Mouse (Mus musculus) right cerebral cortex, adult 2 months (tissue): Measurements from ENCODE around the gene Irs3.
"Not testable (repeated sequence)": the region's sequence is repeated elsewhere in the genome, so short reads cannot be mapped to it uniquely, and the experiment has no call there.

Source experiments
- DNase-seq, 2 experiments: peaks; one replicate each; pipeline ENCODE4 v3.0.0; 2021 to 2022; ENCODE audit warnings: low spot score in 2 of 2

The Irs3 gene

DNA sequence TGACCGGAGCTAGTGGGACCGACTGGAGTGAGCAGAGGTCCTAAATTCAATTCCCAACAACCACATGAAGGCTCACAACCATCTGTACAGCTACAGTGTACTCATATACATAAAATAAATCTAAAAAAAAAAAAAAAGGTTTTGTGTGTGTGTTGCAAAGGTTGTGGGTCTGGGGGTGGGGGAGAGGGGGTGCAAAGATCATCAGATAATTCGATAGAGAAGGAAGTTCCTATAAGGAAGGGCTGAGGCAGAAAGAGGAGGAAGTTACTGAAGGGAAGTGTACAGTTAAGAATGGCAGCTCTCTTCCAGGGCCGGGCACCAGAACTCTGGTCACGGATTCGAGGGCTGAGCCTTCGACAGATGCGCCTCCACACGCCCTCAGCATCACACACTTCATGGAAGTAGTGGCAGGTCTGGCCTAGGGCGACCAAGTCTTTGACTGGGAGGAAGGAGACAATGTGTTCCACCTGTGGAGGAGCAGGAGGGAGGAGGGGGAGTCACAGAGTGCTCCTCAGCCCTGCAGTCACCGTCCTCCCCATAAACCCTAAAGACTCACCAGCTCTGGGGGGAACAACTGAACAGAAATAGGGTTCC is 21.5 kb downstream of the Irs3 start:
- DNase-seq, result no peak

DNA sequence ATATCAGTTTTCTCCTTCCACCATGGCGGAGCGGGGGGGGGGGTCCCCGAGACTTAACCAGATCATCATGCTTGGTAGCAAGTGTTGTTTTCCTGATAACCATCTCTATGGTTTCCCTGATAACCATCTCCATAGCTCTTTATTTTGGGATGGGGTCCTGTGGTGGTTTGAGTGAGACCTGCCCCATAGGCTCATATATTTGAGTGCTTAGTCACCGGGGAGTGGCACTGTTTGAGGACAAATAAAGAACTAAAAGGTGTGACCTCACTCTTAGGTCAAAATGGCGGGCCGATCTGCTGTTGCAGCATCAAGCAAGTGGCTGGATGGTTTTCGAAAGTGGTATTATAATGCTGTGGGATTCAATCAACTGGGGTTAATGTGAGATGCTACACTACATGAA is 30.2 kb downstream of the Irs3 start:
- DNase-seq, result no peak

DNA sequence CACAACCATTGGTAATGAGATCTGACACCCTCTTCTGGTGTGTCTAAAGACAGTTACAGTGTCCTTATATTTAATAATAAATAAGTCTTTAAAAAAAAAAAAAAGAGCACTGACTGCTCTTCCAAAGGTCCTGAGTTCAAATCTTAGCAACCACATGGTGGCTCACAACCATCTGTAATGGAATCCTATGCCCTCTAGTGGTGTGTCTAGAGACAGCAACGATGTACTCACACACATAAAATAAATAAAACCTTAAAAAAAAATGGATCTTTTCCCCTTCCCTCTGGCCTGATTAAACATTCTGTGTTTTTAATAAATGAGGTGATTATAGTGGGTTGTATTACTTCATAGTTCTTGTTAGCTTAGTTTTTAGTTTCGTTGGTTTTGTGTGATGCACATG is 30.6 kb downstream of the Irs3 start:
- not testable (repeated sequence) for DNase-seq

DNA sequence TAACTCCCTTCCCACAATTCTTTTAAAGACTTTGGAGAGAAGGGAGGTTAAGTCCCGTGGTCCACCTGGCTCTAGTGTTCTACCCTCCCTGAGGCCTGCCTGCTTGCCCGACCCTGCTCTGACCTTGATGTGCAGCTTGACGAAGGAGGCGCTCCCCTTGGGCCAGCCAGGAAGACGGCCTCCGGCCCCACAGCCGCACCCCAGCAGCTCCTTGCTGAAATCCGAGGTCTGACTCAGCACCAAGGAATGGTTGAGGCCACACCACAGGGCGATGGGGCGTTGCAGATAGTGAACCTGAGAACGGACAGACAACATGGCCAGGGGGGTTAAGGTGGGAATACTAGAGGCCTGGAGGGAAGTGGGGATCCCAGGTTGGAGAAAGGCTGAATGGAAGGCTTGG is 32.0 kb downstream of the Irs3 start, which contains the start of gene Pcolce:
Pcolce (minus strand) TSS at position 235 of the 400 bp plus-strand sequence.
- DNase-seq, result no peak

DNA sequence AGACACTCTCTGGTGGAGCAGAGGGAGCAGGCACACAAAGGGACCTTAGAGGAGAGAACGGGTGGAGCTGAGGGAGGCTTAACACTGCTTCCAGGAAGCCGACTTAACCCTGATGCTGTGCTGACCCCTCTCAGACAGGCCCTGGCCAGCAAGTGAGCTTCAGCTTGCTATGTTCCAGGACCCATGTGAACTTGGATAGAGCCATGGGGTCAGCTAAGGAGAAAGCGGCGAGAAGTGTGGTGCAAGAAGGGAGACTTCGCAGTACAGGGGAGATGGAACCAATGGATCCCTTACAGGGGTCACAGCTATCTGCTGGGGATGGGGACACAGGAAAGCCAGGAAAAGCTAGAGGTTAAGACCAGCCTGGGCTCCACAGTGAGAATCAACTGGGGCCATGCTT is 32.4 kb downstream of the Irs3 start:
- DNase-seq, result no peak

DNA sequence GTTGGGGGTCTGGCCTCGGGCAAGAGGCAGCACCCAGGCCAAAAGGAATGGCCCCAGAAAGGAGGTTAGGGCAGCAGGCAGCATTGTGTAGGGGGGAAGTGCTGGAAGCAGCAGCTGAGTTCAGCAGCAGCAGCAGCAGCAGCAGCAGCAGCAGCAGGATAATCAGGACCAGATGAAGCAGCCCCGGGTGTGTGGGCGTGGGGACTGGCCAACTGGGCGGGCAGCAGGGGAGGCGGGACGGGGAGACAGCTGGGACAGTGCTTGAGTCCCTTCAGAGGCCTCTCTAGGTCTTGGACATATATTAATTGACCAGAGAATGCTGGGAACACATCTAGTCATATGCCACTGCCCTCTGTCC is 34.3 kb downstream of the Irs3 start:
- DNase-seq, result no peak

DNA sequence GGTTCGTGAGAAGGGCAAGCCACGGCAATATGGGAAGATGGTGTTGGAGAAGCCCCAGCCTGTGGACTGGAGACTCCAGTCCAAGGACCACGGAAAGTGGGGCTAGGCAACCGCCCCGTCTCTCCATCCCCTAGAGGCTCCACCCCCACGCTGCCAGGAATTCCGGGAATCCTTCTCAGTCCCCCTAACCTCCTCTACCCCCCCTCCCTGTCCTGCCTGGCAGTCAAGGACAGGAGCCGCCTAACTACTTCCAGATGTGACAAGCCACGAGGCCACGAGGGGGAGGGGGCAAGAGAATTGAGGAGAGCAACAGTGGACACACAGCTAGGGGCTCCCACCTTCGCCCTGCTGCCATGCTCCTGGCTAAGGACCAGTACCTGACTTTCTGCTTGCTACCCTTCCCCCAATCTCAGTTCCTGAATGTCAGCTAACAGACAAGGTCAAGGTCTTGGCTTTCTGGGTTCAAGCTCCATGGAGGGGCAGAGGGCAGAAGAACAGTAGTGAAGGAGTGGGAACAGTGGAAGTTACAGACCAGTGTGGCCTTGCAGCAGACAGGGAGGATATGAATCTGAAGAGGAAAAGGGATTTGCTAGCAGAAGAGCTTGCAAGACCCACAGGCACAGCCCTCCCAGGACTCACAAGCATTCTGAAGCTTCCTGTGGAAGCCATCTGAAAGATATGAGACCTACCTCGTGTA is 34.8 kb downstream of the Irs3 start:
- DNase-seq, result no peak

DNA sequence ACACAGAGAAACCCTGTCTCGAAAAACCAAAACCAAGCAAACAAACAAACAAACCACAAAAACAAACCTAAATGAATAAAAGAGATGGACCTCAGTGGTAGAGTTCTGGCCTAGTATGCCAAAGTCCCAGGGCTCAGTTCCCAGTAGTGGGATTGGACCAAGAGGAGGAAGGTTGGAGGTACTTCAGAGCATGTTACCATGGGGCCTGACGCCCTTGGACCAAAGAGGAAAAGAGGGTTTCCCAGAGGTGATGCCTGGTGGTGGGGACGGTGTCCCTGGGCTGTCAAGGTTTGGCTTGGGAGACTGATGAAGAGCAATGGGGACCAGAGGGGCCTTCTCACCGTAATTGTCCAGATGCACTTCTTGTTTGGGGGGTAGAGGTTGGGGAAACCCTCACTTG is 35.5 kb downstream of the Irs3 start:
- DNase-seq, result no peak

DNA sequence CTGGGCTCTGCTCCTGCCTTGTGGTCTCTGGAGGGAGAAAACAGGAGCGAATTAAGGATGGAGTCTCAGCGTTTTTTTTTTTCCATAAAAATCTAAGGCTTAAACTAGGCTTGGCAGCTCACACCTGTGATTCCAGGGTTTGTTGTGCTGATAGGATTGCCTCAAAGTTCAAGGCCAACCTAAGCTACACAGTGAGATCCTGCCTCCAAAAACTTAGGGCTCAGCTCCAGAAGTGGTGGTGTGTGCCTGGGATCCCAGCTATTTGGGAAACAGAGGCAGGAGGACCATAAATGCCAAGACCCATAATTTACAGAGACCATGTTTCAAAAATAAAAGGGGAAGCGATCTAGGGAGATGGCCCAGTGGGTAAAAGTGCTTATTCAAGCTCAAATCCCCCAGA is 36.2 kb downstream of the Irs3 start:
- no peak for DNase-seq

DNA sequence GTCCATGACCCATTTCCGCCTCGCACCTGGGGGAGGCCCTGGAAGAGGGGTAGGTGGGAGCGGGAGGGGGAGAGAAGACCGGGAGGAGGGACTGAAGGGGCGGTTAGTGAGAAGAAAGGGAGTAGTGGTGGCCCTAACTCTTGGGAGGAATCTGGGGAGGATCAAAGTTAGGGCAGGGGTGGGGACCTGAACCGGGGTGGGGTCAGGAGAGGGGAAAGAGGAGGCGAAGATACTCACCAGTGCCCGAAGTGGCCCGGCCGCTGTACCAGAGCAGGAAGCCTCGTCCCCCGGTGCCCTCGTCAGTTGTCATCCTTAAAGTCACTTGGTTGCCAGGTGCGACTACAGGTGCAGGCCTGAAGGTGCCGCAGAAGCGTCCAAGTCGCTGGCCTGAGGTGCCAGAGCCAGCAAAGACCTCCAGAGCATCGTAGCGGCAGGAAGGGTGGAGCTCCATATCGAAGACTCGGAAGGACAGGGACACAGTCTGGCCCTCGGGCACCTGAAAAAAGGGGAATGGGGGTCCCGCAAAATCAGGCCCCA is 36.8 kb downstream of the Irs3 start:
- no peak for DNase-seq

DNA sequence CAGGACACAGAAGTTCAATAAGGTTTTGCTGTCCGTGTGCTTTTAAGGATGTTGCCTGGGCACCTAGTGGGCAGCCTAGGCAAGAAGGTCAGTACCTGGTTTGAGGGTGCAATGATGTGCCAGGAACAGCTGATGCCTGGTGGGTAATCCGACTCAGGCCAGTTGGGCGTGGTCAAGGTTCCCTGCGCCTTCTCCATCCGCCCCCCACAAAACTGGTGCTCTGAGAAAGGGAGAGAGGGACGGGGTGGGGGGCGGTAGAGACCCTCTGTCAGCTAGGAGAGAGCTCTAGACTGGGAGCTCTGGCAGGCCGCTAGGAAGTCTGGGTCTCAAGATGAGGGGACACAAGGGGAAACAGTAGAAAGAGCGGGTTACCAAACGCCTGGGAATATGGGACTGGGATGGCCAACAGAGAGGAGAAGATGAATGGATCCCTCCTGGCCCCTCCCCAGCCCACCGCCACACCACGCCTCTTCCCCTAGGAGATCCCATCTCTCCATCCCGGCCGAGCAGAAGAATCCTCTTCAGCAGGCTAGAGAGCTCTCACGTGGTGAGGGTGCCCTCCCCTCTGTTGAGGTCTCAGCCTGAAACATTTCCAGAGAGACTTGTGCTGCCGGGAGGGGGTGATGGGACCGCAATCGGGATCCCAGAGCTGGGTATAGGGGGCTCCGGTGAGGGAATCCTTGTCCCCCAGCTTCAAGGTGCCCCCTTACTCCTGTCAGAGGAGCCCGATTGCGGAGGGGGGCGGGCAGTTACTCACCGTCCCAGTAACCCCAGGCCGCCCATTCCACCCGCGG is 37.5 kb downstream of the Irs3 start:
- no peak for DNase-seq

DNA sequence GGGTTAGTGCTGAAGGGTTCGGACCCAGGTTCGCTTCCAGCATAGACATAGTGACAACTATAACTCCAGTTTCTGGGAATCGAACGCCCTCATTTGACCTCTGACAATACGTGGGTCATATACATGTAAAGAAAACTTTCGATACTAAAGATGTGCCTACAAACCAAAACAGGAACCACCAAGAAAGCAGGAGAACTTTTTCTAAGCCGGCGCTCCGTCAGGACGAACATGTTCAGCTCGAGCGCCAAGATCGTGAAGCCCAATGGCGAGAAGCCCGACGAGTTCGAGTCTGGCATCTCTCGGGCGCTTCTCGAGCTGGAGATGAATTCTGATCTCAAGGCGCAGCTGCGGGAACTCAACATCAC is 44.2 kb downstream of the Irs3 start:
- no peak for DNase-seq

DNA sequence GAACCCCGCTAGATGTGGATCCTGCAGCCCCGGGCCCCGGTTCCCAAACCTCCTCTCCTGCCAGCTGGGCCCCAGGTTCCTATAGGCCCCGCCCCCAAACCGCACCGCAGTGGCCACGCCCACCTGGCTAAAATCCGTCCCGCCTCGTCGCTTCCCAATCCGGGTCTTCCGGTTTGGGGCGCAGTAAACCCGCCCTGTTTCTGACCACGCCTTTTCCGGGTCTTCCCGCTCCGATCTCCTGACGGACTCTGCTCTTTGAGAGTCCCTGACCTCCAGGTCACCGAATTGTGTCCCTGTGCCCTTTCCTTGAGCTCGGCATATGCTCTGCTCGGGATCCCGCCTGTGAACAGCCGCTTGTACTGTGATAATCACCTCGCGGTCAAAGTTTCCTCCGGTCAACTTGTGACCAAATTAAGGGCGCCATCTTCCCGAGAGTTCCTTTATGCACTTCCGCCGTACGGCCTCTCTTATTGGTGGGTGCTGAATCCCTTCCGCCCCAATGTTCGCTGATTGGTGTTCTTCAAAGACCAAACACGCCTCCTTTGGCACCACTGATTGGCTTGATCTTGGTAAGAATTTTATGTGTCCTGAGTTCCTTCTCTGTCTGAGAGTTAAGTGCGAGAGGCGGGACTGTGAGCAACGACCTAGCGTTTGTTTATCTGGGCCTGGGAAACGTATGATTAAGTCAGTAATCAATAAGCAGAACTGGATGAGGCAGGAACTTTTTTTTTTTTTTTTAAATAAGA is 44.7 kb downstream of the Irs3 start, which contains the start of gene Mospd3:
Mospd3 (minus strand) TSS at position 440 of the 746 bp plus-strand sequence.
- peak; percentile 94 to 95 for DNase-seq

DNA sequence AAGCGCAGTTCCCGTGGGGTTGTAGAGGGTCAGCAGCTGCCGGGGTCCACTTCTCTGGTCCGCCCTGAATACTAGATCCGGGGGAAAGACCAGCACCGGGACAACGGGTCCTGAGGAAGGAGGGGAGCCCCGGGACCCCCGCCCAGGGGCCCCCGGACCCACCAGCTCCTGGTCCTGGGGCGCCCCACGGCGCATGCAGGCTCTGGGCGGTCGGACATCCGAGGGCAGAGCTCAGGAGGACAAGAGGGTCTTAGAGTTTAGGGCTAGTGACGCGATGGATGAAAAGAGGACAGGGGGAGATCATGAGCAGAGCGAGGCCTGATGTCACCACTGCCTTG is 45.3 kb downstream of the Irs3 start:
- no peak for DNase-seq

DNA sequence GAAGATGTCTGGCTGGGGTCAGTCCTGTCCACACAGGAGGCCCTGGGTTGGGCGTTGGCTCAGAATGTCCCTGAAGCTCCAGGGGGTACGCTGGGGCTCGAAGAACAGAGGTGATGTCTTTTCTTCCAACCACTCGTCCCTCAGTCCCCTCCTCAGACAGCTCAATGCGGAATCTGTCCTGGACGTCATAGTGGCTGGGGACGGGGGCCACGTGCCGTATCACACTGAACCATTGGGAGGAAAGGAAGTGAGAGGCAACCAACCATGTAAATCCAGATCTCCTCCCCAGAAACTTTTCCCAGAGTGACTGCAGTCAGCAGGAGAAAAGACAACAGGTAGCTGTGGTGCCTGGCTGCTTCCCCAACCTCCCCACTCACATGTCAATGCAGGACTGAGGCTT is 45.9 kb downstream of the Irs3 start:
- DNase-seq, result no peak

DNA sequence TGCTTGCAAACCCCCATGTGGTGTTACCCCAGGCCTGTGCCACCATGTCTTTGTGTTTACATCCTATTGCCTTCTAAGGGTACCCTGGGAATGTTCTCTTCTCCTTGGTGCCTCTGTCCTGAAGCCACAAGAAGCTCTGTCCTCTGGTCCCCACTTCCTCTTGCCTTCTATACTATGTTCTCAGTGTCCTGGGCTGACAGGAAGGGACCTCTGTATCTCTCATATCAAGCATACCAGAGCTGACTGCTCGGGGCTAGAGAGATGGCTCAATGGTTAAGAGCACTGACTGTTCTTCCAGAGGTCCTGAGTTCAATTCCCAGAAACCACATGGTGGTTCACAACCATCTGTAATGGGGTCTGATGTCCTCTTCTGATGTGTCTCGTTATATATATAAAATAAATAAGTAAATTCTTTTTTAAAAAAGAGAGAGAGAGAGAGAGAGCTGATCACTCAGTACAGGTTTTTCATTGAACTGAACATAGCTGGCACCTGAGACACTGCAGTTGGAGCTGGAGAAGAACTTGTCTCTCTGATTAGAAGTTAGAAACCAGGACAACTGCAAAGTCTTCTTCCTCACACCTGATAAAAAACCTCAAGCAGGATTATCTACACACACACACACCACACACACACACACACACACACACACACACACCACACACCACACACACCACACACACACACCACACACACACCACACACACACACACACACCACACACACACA is 47.3 kb downstream of the Irs3 start:
- DNase-seq, result no peak

DNA sequence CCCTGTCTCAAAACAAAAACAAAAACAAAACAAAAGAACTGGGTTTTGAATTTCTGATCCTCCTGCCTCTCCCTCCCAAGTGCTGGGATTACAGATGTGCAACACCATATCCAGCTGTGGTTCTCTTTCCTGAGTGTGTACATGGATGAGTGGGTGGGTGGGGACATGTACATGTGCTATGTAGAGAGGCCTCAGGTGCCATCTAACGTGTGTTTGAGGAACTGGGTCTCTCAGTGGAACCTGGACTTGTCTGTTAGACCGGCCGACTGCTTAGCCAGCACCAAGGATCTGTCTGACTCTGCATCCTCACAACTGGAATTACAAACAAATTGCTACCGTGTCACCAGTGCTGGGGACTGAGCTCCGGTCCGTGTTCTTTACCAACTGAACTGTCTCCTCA is 47.9 kb downstream of the Irs3 start:
- DNase-seq, result no peak

DNA sequence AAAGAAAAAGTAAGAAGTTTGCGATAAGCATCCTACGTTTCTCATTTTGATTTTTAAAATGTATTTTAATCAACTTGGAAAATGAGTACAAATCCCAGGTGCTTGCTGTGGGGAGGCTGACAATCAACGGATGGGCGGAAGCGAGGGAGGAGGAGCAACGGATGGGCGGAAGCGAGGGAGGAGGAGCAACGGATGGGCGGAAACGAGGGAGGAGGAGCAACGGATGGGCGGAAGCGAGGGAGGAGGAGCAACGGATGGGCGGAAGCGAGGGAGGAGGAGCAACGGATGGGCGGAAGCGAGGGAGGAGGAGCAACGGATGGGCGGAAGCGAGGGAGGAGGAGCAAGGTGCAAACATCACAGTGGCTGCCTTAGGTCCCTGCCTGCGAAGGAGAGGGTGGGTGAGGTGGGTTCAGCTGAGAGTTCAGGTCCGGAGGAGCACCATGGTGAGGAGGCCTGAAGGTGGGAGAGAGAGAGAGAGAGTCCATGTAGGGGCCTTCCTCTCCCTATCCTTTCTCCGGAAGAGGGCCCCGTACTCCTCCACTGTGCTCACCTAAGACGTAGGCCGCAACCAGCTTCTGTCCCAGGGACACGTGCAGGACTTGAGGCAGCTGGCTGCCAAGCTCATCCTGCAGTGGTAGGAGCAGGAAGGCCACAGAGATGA is 48.8 kb downstream of the Irs3 start:
- DNase-seq, result no peak

DNA sequence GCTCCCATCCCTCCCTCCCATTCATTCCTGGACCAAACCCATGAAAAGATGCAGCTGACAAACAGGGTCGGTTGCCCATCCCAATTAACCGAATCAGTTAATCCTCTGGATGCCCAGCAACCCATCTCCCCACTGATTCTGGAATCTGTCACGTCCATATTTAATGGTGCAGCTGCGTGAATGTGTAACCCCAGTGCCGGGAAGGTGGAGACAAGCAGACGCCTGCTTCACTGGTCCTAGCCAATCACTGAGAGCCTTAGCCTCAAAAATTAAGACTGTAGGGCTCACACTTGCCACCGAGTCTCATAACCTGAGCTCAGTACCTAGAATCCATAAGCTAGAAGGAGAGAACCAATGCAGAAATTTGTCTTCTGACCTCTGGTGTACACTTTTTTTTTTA is 49.6 kb downstream of the Irs3 start:
- DNase-seq, result no peak
